Mouse (Mus musculus): ENCODE results near the gene Pla2g4e. TPM values are rescaled to one million over a fixed set of nuclear protein-coding genes. Genes with fewer than 3 reads are reported as not detected.

Pla2g4e gene
- total RNA-seq, 2 experiments from 2014 or later, result 21.2 to 27.9 TPM

- DNase-seq (ENCODE audit: low spot score in 2 of 2), result no peak
Observed at GRCm38 (mm10) chr2:120126408-120126807, 118.7 kb downstream of the Pla2g4e start.

- DNase-seq (ENCODE audit: low spot score in 2 of 2), result no peak
Observed at GRCm38 (mm10) chr2:120125461-120125860, 119.7 kb downstream of the Pla2g4e start.

- no peak for DNase-seq (ENCODE audit: low spot score in 2 of 2)
Observed at GRCm38 (mm10) chr2:120124946-120125345, 120.2 kb downstream of the Pla2g4e start.

- no peak for DNase-seq (ENCODE audit: low spot score in 2 of 2)
Observed at GRCm38 (mm10) chr2:120124096-120124495, 121.0 kb downstream of the Pla2g4e start.

- DNase-seq (ENCODE audit: low spot score in 2 of 2), result no peak
Observed at GRCm38 (mm10) chr2:120122983-120123382, 122.2 kb downstream of the Pla2g4e start.

GRCm38 (mm10) chr2:120117346-120117745 is 127.8 kb downstream of the Pla2g4e start:
- no peak for DNase-seq (ENCODE audit: low spot score in 2 of 2)

Other genes starting within 250 kb of the Pla2g4e start
- gene Jmjd7, start 217.9 kb downstream of the Pla2g4e start, total RNA-seq (2021), result 1 to 10 TPM; 7.9 to 9.2 TPM
- gene Gm28042, start 217.8 kb downstream of the Pla2g4e start, total RNA-seq (2021), result 1 to 10 TPM; 1.0 to 1.2 TPM
- 1 to 10 TPM; 1.8 to 2.9 TPM for gene Pla2g4b, start 211.9 kb downstream of the Pla2g4e start, total RNA-seq (2021)
- gene Ehd4, start 90.7 kb downstream of the Pla2g4e start, total RNA-seq (2021), result 100 to 1,000 TPM; 166 to 179 TPM
- gene Pla2g4d, start 43.9 kb upstream of the Pla2g4e start, total RNA-seq (2021), result not detected
- gene Pla2g4f, start 68.8 kb upstream of the Pla2g4e start, total RNA-seq (2021), result under 1 TPM in 1 of 2 experiments, not detected in 1; 0.10 TPM
- gene Vps39, start 107.8 kb upstream of the Pla2g4e start, total RNA-seq (2021), result 10 to 100 TPM; 27.3 to 34.7 TPM
- 10 to 100 TPM; 19.9 to 22.1 TPM for gene Ganc, start 158.6 kb upstream of the Pla2g4e start, total RNA-seq (2021)
- 10 to 100 TPM; 31.8 to 38.7 TPM for gene Tmem87a, start 158.8 kb upstream of the Pla2g4e start, total RNA-seq (2021)
- gene Capn3, start 210.7 kb upstream of the Pla2g4e start, total RNA-seq (2021), result 10 to 100 TPM; 79.3 to 83.4 TPM

Measured in gastrocnemius, postnatal 4 days (tissue).